Comparison of ENCODE assay signal across 8 mouse cellular contexts in the genomic region with DNA sequence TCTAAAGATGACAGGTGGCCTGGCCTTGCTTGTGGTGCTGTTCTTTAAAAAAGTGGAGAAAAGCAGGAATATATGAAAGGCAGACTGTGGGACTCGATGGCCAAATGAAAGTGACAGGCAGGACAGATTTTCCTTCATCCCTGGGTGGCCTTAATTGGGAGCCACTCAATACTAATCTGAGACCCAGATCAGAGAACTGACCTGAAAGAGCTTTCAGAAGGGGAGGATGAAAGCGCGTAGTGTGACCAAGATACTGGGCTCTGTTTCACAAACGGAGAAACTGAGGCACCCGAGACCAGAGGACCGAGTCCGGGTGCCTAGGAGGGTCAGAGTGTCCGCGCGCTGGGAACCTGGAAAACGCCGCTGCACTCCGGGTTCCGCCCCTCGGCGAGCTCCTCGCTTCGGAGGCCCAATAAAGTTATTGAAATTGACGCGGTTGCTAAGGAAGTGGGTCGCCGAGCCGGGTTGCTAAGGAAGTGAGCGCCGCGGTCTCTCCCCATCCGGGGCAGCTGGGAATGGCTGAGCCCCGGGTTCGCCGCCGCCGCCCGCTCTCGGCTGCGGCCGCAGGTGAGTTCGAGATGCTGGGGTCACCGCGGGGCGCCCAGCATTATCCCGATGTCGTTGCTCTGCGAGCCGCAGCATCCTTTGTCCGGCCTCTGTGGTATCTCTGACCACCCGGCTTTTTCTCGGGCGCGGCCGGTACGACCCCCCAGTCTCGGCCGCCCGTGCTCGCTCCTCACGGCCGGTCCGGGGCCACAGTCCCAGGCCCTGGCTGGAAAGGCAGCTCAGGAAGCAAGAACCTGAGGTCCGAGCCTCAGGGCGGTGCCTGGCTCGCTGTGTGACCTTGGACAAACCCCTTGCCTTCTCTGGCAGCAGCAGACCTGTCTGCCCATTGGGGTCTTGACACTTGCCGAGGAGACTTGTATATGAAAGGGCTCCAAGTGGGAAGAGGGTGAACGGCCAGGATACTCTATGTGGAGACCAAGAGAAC. TPM values are rescaled to one million over a fixed set of nuclear protein-coding genes. Genes with fewer than 3 reads are reported as not detected.
DNase-seq lines count a peak whose midpoint lies in the region; ATAC-seq and TF ChIP-seq lines count a peak whose summit lies in the region.

A gene (plus strand): TSS at position 476 of the 991 bp plus-strand sequence.

- WGBS in heart, embryonic 12.5 days: under 1% methylated on average over 63 of the region's 63 CpGs
- 1% methylated on average over 63 of the region's 63 CpGs for WGBS in kidney, postnatal 0 days
- WGBS in liver, embryonic 11.5 days: under 1% methylated on average over 63 of the region's 63 CpGs
- under 1% methylated on average over 61 of the region's 63 CpGs for WGBS in stomach, embryonic 14.5 days

- peaks cover 49% of the 10 kb centered on the region for H3K79me2 ChIP-seq in C2C12 (ENCODE audit: control insufficient read depth, insufficient read depth)

- no peak within 1 kb of the TSS for H3K27ac ChIP-seq in heart, embryonic 12.5 days (ENCODE audit: poor library complexity, severe bottlenecking)
- H3K27ac ChIP-seq in kidney, postnatal 0 days: peak within 1 kb of the TSS; percentile 54
- 0 out of 2 replicates have a peak within 1 kb of the TSS, but pooled peaks have one; percentile 46 for H3K27ac ChIP-seq in liver, embryonic 11.5 days (ENCODE audit: low read depth, low read length)
- no peak within 1 kb of the TSS for H3K27ac ChIP-seq in stomach, embryonic 14.5 days (ENCODE audit: low read length)

- TF ChIP-seq CTCF in C2C12 (IDR thresholded peaks at IDR 0.05; ENCODE audit: control insufficient read depth, insufficient read depth, insufficient read length): no peak
- TF ChIP-seq CTCF in brain, embryonic 14.5 days (IDR thresholded peaks at IDR 0.05; ENCODE audit: borderline replicate concordance, extremely low read depth, insufficient read depth, insufficient read length): no peak
- no peak for TF ChIP-seq CTCF in kidney, postnatal 0 days (IDR thresholded peaks at IDR 0.05; ENCODE audit: low read depth)

- TF ChIP-seq POLR2A in brain, embryonic 14.5 days (IDR thresholded peaks at IDR 0.05; ENCODE audit: borderline replicate concordance, extremely low read depth, insufficient read depth, insufficient read length, poor library complexity, severe bottlenecking): peak; percentile 55; the same call in 1 of the 2 replicates

- no peaks in the 10 kb centered on the region for H3K36me3 ChIP-seq in C2C12 (ENCODE audit: control insufficient read depth, insufficient read depth)
- H3K36me3 ChIP-seq in erythroblast, embryonic 14.5 days (ENCODE audit: control insufficient read depth): peaks cover 2% of the 10 kb centered on the region
- H3K36me3 ChIP-seq in heart, embryonic 12.5 days: 0 out of 2 replicates have a peak, but pooled peaks cover 3% of the 10 kb centered on the region
- peaks cover 4% of the 10 kb centered on the region; the same call in 1 of the 2 replicates for H3K36me3 ChIP-seq in kidney, postnatal 0 days (ENCODE audit: insufficient read depth, low read length)
- H3K36me3 ChIP-seq in liver, embryonic 11.5 days (ENCODE audit: control insufficient read depth, insufficient read depth, low read length): no peaks in the 10 kb centered on the region
- H3K36me3 ChIP-seq in stomach, embryonic 14.5 days (ENCODE audit: control insufficient read depth, insufficient read depth, low read length): no peaks in the 10 kb centered on the region

- peak within 1 kb of the TSS; percentile 83 for H3K4me2 ChIP-seq in heart, embryonic 12.5 days
- H3K4me2 ChIP-seq in kidney, postnatal 0 days (ENCODE audit: low read length): peak within 1 kb of the TSS; percentile 95
- peak within 1 kb of the TSS; percentile 90 for H3K4me2 ChIP-seq in liver, embryonic 11.5 days
- H3K4me2 ChIP-seq in stomach, embryonic 14.5 days (replicated peaks; ENCODE audit: low read depth, low read length): peak within 1 kb of the TSS; percentile 79

- peaks cover 37% of the 10 kb centered on the region for H3K4me1 ChIP-seq in erythroblast, embryonic 14.5 days (ENCODE audit: control insufficient read depth)
- peaks cover 20% of the 10 kb centered on the region for H3K4me1 ChIP-seq in heart, embryonic 12.5 days (replicated peaks)
- 0 out of 2 replicates have a peak, but pooled peaks cover 3% of the 10 kb centered on the region for H3K4me1 ChIP-seq in kidney, postnatal 0 days (replicated peaks; ENCODE audit: insufficient read depth, low read length)
- peaks cover 4% of the 10 kb centered on the region; the same call in 1 of the 2 replicates for H3K4me1 ChIP-seq in liver, embryonic 11.5 days (replicated peaks; ENCODE audit: control insufficient read depth, insufficient read depth, low read length)
- peaks cover 15% of the 10 kb centered on the region for H3K4me1 ChIP-seq in stomach, embryonic 14.5 days (ENCODE audit: control insufficient read depth, insufficient read depth, low read length)

- peak within 1 kb of the TSS; percentile 90 for H3K4me3 ChIP-seq in C2C12 (ENCODE audit: insufficient read depth, poor library complexity, severe bottlenecking)
- peak within 1 kb of the TSS; percentile 75 for H3K4me3 ChIP-seq in erythroblast, embryonic 14.5 days (replicated peaks)
- peak within 1 kb of the TSS; percentile 80 for H3K4me3 ChIP-seq in heart, embryonic 12.5 days
- H3K4me3 ChIP-seq in kidney, postnatal 0 days (replicated peaks; ENCODE audit: low read depth, low read length): peak within 1 kb of the TSS; percentile 86
- H3K4me3 ChIP-seq in liver, embryonic 11.5 days (ENCODE audit: low read depth, low read length): peak within 1 kb of the TSS; percentile 93
- H3K4me3 ChIP-seq in stomach, embryonic 14.5 days (ENCODE audit: low read depth, low read length): peak within 1 kb of the TSS; percentile 100

- H3K79me3 ChIP-seq in C2C12 (ENCODE audit: low read depth): peaks cover 29% of the 10 kb centered on the region

- H3K9me3 ChIP-seq in erythroblast, embryonic 14.5 days (ENCODE audit: control insufficient read depth, low read length): no peaks in the 10 kb centered on the region
- H3K9me3 ChIP-seq in heart, embryonic 12.5 days (replicated peaks): no peaks in the 10 kb centered on the region
- H3K9me3 ChIP-seq in kidney, postnatal 0 days (replicated peaks; ENCODE audit: low read length): no peaks in the 10 kb centered on the region
- H3K9me3 ChIP-seq in liver, embryonic 11.5 days (ENCODE audit: control insufficient read depth, low read length): no peaks in the 10 kb centered on the region
- no peaks in the 10 kb centered on the region for H3K9me3 ChIP-seq in stomach, embryonic 14.5 days (ENCODE audit: control insufficient read depth, low read depth, low read length)

- H3ac ChIP-seq in C2C12 (ENCODE audit: control insufficient read depth, insufficient read length, low read depth): peak within 1 kb of the TSS; percentile 95

- peak; percentile 90 for ATAC-seq in heart, embryonic 12.5 days (ENCODE audit: insufficient number of reproducible peaks, low FRiP score)
- ATAC-seq in kidney, postnatal 0 days (replicated peaks; ENCODE audit: low FRiP score, low read depth): peak; percentile 91
- ATAC-seq in liver, embryonic 11.5 days (replicated peaks; ENCODE audit: low FRiP score): peak; percentile 85
- ATAC-seq in stomach, embryonic 14.5 days (ENCODE audit: insufficient number of reproducible peaks, insufficient read depth, low FRiP score, low read depth): peak; percentile 92

- peak within 1 kb of the TSS; percentile 90 for H3K9ac ChIP-seq in heart, embryonic 12.5 days
- H3K9ac ChIP-seq in kidney, postnatal 0 days (ENCODE audit: low read depth, low read length): peak within 1 kb of the TSS; percentile 86
- peak within 1 kb of the TSS; percentile 81 for H3K9ac ChIP-seq in liver, embryonic 11.5 days (ENCODE audit: low read depth, low read length)
- H3K9ac ChIP-seq in stomach, embryonic 14.5 days (replicated peaks; ENCODE audit: low read depth, low read length): peak within 1 kb of the TSS; percentile 74

- DNase-seq in brain, embryonic 14.5 days (ENCODE audit: low read depth): peak; percentile 95
- peak; percentile 95 for DNase-seq in kidney, postnatal 0 days (ENCODE audit: low spot score)
- DNase-seq in liver, embryonic 11.5 days (ENCODE audit: low spot score): peak; percentile 83
- peak; percentile 88 for DNase-seq in naive thymus-derived CD4-positive, alpha-beta T cell, adult 2 months (ENCODE audit: low read depth)

- no peaks in the 10 kb centered on the region for H3K27me3 ChIP-seq in C2C12 (ENCODE audit: control insufficient read depth, insufficient read depth, insufficient read length)
- H3K27me3 ChIP-seq in erythroblast, embryonic 14.5 days (ENCODE audit: control insufficient read depth): no peaks in the 10 kb centered on the region
- no peaks in the 10 kb centered on the region for H3K27me3 ChIP-seq in heart, embryonic 12.5 days (replicated peaks)
- H3K27me3 ChIP-seq in kidney, postnatal 0 days (ENCODE audit: insufficient read depth, low read length): no peaks in the 10 kb centered on the region
- H3K27me3 ChIP-seq in liver, embryonic 11.5 days (replicated peaks; ENCODE audit: control insufficient read depth, insufficient read depth, low read length): no peaks in the 10 kb centered on the region
- H3K27me3 ChIP-seq in stomach, embryonic 14.5 days (ENCODE audit: control insufficient read depth, insufficient read depth, low read length): no peaks in the 10 kb centered on the region

TF ChIP-seq in C2C12, 6 proteins besides CTCF, POLR2A, EP300 and RAD21:
- no peak for TF ChIP-seq USF1 (IDR thresholded peaks at IDR 0.05; ENCODE audit: low read depth)
TF ChIP-seq in C2C12: peak in this region for 0.

RNA-seq across cellular contexts. Expression of the gene that starts here (rescaled TPM):
- polyA plus RNA-seq in C2C12 (2012; fragmentation: generic; extraction: Trizol): 8.6 TPM
- 28.0 and 35.8 TPM in 2 replicates for polyA plus RNA-seq in brain, embryonic 14.5 days (2012; rRNA removed)
- polyA plus RNA-seq in erythroblast, embryonic 14.5 days (2012): 0.02 and 0.05 TPM in 2 replicates
- 5.0 and 5.5 TPM in 2 replicates for polyA plus RNA-seq in heart, embryonic 12.5 days (2016; fragmentation: Nextera tagmentation; extraction: Ambion mirVana)
- 6.0 and 6.7 TPM in 2 replicates for polyA plus RNA-seq in kidney, postnatal 0 days (2015; fragmentation: Nextera tagmentation; extraction: Ambion mirVana)
- 3.2 and 3.5 TPM in 2 replicates for polyA plus RNA-seq in liver, embryonic 11.5 days (2014; fragmentation: Nextera tagmentation; extraction: Ambion mirVana)
- 5.8 and 6.2 TPM in 2 replicates for polyA plus RNA-seq in stomach, embryonic 14.5 days (2014; fragmentation: Nextera tagmentation; extraction: Ambion mirVana)

Comparison
In these comparisons a context has a peak if more than half of its experiments do, and no peak if none do; other contexts are left out.
1. H3K27ac ChIP-seq: peak in kidney, postnatal 0 days (single experiment) and liver, embryonic 11.5 days (single experiment); none in heart, embryonic 12.5 days (single experiment) and stomach, embryonic 14.5 days (single experiment).
2. Peak in every context shown above with its lines, with median percentiles within 50 percentile points of each other: H3K4me3 ChIP-seq, DNase-seq, ATAC-seq, H3K4me2 ChIP-seq and H3K9ac ChIP-seq.